Mouse (Mus musculus): Measurements from ENCODE around the gene Msmp. TPM values are rescaled to one million over a fixed set of nuclear protein-coding genes. Genes with fewer than 3 reads are reported as not detected.

Gene Msmp
- polyA plus RNA-seq (2012; ENCODE audit: low replicate concordance) = not detected in 2 replicates

DNA sequence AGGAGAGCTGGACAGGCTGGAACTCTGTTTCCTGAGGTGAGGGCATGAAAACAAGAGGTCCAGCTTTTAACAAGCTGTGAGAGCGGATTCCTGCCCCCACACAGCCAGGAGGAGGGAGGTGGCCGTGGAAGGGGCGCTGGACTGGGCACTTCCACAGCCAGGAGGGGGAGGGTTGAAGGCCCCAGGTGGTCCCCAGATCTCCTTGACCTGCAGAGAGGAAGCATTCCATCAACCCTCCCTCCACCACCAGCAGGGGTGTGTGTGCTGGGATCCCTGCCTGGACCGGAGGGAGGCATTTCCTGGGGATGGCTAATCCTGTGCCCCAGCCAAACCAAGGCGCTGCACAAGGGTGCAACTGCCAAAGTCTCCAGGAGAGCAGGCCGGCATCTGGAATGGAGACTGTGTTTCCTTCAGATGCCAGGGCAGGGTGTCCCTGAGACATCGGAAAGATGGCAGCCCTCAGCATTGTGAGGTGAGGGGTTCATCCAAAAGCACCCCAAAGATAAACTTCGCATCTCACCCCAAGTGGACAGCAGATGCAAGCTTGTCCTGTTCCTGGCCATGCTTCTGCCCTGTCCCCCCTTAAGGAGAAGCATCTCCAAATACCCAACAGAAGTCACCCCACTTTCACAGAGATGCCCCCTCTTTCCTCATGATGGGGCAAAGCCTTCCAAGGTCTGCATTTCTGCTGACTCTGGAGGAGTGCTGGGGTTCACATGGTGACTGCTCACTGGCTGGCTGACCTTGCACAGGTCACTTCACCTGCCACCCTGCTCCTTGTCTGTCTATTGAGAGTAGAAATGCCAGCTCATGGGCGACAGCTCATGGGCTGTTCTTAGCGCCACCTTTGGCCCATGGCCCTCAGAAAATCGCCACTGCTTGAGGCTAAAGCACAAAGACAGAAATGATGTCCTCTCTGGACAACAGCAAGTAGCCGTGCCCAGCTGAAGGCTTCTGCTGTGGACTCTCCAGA is at the start of gene Msmp:
Msmp (minus strand) TSS at position 51 of the 973 bp plus-strand sequence.

DNA sequence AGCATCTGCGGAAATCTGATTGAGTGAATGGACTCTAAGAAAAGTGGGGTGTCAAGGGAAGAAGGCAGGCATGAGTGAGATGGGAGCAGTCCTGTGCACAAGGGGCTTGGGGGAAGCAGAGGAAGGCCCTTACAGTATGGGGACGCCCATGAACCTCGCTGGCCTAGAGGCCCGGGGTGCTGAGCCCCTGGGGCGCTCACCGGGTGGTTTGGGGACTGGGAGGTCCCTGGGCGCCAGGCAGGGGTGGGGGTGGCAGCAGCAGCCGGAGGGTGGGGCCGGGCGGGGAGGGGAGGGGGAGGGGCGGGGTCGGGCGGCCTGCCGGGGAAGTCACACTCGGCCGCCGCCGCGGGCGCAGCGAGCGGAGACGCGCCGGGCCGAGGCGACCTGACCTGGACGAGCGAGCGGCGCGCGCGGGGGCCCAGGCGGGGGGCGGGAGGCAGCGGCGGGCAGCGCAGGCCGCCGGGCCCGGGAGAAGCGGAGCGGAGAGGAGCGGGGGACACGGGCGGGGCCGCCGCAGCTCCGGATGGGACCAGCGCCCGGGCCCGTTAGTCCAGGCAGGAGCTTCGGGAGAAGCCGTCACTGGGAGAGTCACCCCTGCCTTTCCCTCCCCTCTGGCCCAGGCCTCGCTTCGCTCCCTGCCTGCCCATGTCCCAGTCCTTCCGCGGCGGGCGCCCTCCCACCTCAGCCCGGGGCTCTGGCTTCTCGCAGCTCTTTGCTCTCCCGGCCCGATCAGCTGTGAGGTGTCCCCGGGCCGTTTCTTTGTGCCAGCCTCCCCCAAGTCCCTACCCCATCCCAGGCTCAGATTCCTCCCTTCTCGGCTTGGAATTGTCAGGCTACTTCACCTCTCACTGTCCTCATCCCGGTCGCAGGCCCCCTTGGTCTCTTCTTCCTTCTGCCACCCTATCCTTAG is 47.0 kb upstream of the Msmp start, which contains the start of gene Npr2:
Npr2 (plus strand) TSS at position 890 of the 910 bp plus-strand sequence.

DNA sequence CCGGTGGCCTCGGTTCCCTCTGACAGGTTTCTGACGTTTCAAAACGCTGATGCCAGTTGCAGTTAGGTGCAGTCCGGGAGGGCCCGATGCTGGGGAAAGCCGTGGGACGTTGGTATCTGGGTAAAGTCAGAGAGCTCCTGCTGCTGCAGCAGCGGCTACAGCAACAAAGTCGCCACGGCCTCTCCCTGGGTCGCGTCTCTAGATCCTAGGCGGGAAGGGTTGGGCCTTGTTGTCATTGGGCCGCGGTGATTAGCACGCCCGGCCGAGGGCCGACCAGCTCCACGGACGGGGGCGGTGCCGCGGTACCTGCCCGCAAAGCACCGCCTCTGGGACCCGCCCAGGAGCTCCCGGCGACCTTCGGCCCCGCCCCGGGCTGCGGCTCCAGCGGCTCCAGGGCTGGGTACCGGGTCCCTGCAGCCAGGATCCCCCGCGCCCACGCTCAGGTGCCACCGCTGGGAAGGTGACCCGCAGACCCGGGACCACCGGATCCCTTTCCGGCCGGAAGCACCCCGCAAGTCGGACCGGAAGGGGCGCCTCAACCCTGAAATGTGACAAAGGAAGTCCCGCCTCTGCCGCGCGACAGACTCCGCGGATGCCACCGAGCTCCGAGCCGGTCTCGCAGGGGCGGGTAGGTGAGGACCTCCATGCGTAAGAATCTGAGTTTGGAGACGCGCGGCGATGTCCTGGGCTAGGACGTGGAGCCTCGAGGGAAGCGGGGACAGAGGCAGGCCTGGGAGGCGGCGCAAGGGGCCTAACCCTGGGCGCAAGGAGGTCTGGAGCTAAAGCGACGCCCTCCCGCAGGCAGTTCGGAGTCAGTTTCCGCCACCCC is 5.7 kb downstream of the Msmp start, which contains the start of the genes Rgp1 and Gba2:
Rgp1 (plus strand) TSS at position 340 of the 829 bp plus-strand sequence.
Gba2 (minus strand) TSS at position 498 of the 829 bp plus-strand sequence.

DNA sequence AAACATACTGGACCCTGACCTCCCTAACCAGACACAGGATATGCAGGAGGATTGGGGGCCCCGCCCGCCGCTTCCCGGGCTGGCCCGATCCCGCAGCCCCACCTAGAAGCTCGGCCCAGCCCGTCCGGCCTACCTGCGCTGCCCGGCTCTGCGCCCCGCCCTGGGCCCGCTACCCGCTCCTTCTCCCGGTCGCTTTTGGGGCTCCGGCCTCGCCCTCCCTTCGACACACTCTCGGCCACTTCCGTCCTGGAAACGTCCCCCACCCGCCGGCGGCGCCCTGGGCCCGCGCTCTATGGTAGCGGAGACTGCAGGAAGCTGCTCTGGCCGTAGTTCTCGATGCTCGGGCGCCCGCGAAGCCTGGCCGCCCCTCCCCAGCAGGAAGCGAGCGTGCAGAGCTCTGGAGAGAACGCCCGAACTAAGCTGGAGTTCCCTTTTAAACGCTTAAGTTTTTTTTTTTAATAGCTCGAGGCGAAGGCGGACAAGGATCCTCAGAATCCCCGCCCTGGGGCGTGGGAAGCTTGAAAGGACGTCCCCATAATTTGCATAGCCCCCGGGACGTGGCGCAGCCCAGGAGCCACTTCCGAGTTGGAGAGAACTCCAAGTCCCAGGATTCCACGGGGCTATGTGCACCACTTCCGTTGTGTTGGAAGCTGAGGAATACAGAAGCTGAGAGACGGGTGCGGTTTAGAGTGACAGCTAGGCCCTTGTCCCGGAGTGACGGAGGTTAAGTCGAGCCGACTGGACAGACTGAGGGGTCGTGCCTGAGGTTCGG is 22.1 kb downstream of the Msmp start, which contains the start of the genes Creb3 and Tln1:
Creb3 (plus strand) TSS at position 336 of the 772 bp plus-strand sequence.
Tln1 (minus strand) TSS at position 695 of the 772 bp plus-strand sequence.

Other genes with a start within 250 kb of the Msmp start
- 4.6 and 5.8 TPM in 2 replicates for gene Rusc2, start 202.5 kb downstream of the Msmp start, polyA plus RNA-seq (2012; ENCODE audit: low replicate concordance)
- gene Fam166b, start 155.4 kb downstream of the Msmp start, polyA plus RNA-seq (2012; ENCODE audit: low replicate concordance) = not detected in 2 replicates
- gene Tesk1, start 142.6 kb downstream of the Msmp start, polyA plus RNA-seq (2012; ENCODE audit: low replicate concordance) = 61.5 and 66.9 TPM in 2 replicates
- 13.1 and 30.5 TPM in 2 replicates for gene Cd72, start 129.9 kb downstream of the Msmp start, polyA plus RNA-seq (2012; ENCODE audit: low replicate concordance)
- 2.5 and 7.0 TPM in 2 replicates for gene Sit1, start 100.8 kb downstream of the Msmp start, polyA plus RNA-seq (2012; ENCODE audit: low replicate concordance)
- 57.3 and 118 TPM in 2 replicates for gene Ccdc107, start 91.6 kb downstream of the Msmp start, polyA plus RNA-seq (2012; ENCODE audit: low replicate concordance)
- 10.8 and 15.0 TPM in 2 replicates for gene Arhgef39, start 84.8 kb downstream of the Msmp start, polyA plus RNA-seq (2012; ENCODE audit: low replicate concordance)
- 0.71 TPM in 1 of 2 replicates, not detected in the other for gene Car9, start 77.5 kb downstream of the Msmp start, polyA plus RNA-seq (2012; ENCODE audit: low replicate concordance)
- gene Tpm2, start 60.7 kb downstream of the Msmp start, polyA plus RNA-seq (2012; ENCODE audit: low replicate concordance) = 1.2 and 2.0 TPM in 2 replicates
- gene Creb3, start 22.2 kb downstream of the Msmp start, polyA plus RNA-seq (2012; ENCODE audit: low replicate concordance) = 2.3 and 2.7 TPM in 2 replicates
- gene Tln1, start 21.8 kb downstream of the Msmp start, polyA plus RNA-seq (2012; ENCODE audit: low replicate concordance) = 171 and 216 TPM in 2 replicates
- gene Rgp1, start 5.8 kb downstream of the Msmp start, polyA plus RNA-seq (2012; ENCODE audit: low replicate concordance) = 10.0 and 92.3 TPM in 2 replicates
- 5.8 and 15.7 TPM in 2 replicates for gene Gba2, start 5.6 kb downstream of the Msmp start, polyA plus RNA-seq (2012; ENCODE audit: low replicate concordance)
- gene Npr2, start 47.4 kb upstream of the Msmp start, polyA plus RNA-seq (2012; ENCODE audit: low replicate concordance) = 0.08 and 0.18 TPM in 2 replicates
- gene Spag8, start 69.1 kb upstream of the Msmp start, polyA plus RNA-seq (2012; ENCODE audit: low replicate concordance) = not detected in 2 replicates
- gene Hint2, start 72.0 kb upstream of the Msmp start, polyA plus RNA-seq (2012; ENCODE audit: low replicate concordance) = 13.6 and 20.8 TPM in 2 replicates
- 0.60 and 1.3 TPM in 2 replicates for gene Tmem8b, start 84.5 kb upstream of the Msmp start, polyA plus RNA-seq (2012; ENCODE audit: low replicate concordance)
- not detected in 2 replicates for gene Fam221b, start 84.7 kb upstream of the Msmp start, polyA plus RNA-seq (2012; ENCODE audit: low replicate concordance)
- not detected in 2 replicates for gene Olfr70, start 116.3 kb upstream of the Msmp start, polyA plus RNA-seq (2012; ENCODE audit: low replicate concordance)
- 0.15 TPM in 1 of 2 replicates, not detected in the other for gene Olfr71, start 125.8 kb upstream of the Msmp start, polyA plus RNA-seq (2012; ENCODE audit: low replicate concordance)
- 0.11 TPM in 1 of 2 replicates, not detected in the other for gene Hrct1, start 142.7 kb upstream of the Msmp start, polyA plus RNA-seq (2012; ENCODE audit: low replicate concordance)
- gene Spaar, start 145.5 kb upstream of the Msmp start, polyA plus RNA-seq (2012; ENCODE audit: low replicate concordance) = 0.03 TPM in 1 of 2 replicates, not detected in the other
- not detected in 2 replicates for gene Olfr159, start 186.5 kb upstream of the Msmp start, polyA plus RNA-seq (2012; ENCODE audit: low replicate concordance)
- gene Olfr156, start 239.4 kb upstream of the Msmp start, polyA plus RNA-seq (2012; ENCODE audit: low replicate concordance) = not detected in 2 replicates

Measured in leukemia stem cell, adult 10-12 weeks (primary cell).